Mouse (Mus musculus) thymus, postnatal 25 days (tissue): ENCODE results near the gene Tab1.
"Not testable (repeated sequence)": the region's sequence is repeated elsewhere in the genome, so short reads cannot be mapped to it uniquely, and the experiment has no call there.

Experiments
- DNase-seq: peaks from one replicate; pipeline ENCODE4 v3.0.0; 2022

Gene Tab1

GRCm38 (mm10) chr15:80105490-80106410, 27.2 kb upstream of the Tab1 start:
- no peak for DNase-seq

GRCm38 (mm10) chr15:80107143-80107542, 25.8 kb upstream of the Tab1 start:
- no peak for DNase-seq

GRCm38 (mm10) chr15:80107575-80107974, 25.4 kb upstream of the Tab1 start:
- no peak for DNase-seq

- no peak for DNase-seq
These were observed 21.5 kb upstream of the Tab1 start for GRCm38 (mm10) chr15:80111436-80111835.

GRCm38 (mm10) chr15:80112499-80112898, 20.4 kb upstream of the Tab1 start:
- no peak for DNase-seq

- no peak for DNase-seq
These were observed 18.5 kb upstream of the Tab1 start for GRCm38 (mm10) chr15:80114414-80114813.

- no peak for DNase-seq
These were observed 17.7 kb upstream of the Tab1 start for GRCm38 (mm10) chr15:80115256-80115655.

- DNase-seq: no peak
These were observed 16.8 kb upstream of the Tab1 start for GRCm38 (mm10) chr15:80115866-80116794.

GRCm38 (mm10) chr15:80117154-80117553, 15.8 kb upstream of the Tab1 start:
- no peak for DNase-seq

GRCm38 (mm10) chr15:80119076-80119475, 13.9 kb upstream of the Tab1 start:
- no peak for DNase-seq

- no peak for DNase-seq
These were observed 11.1 kb upstream of the Tab1 start for GRCm38 (mm10) chr15:80121721-80122325.

- DNase-seq: not testable (repeated sequence)
These were observed 10.5 kb upstream of the Tab1 start for GRCm38 (mm10) chr15:80122431-80122830.

GRCm38 (mm10) chr15:80124651-80125050, 8.3 kb upstream of the Tab1 start:
- DNase-seq: no peak

GRCm38 (mm10) chr15:80127191-80127590, 5.7 kb upstream of the Tab1 start:
- peak; percentile 31 for DNase-seq

- no peak for DNase-seq
These were observed 2.9 kb upstream of the Tab1 start for GRCm38 (mm10) chr15:80129982-80130381.

GRCm38 (mm10) chr15:80130689-80131088, 2.2 kb upstream of the Tab1 start:
- DNase-seq: no peak

GRCm38 (mm10) chr15:80131421-80131820, 1.5 kb upstream of the Tab1 start:
- DNase-seq: no peak

GRCm38 (mm10) chr15:80132452-80132851, 475 bp upstream of the Tab1 start:
- no peak for DNase-seq

- DNase-seq: no peak
These were observed 939 bp downstream of the Tab1 start for GRCm38 (mm10) chr15:80133682-80134449.

- no peak for DNase-seq
These were observed 1.5 kb downstream of the Tab1 start for GRCm38 (mm10) chr15:80134450-80134847.

GRCm38 (mm10) chr15:80135499-80135898, 2.6 kb downstream of the Tab1 start:
- DNase-seq: no peak

- no peak for DNase-seq
These were observed 3.7 kb downstream of the Tab1 start for GRCm38 (mm10) chr15:80136645-80137044.
